ENCODE assay signal across 8 mouse cellular contexts in genomic region chr17:35484066-35484465, GRCm38 (mm10). TPM values are rescaled to one million over a fixed set of nuclear protein-coding genes. Genes with fewer than 3 reads are reported as not detected.
A peak's percentile ranks its signal among the peaks of the same experiment; 100 is the strongest.
DNase-seq lines count a peak whose midpoint lies in the region; ATAC-seq and TF ChIP-seq lines count a peak whose summit lies in the region.

No protein-coding gene starts in this region.

- peak; percentile 51 for DNase-seq in neural tube, embryonic 10.5 days (ENCODE audit: extremely low spot score, low spot score)
- DNase-seq in adrenal gland, postnatal 36 days, result peak; percentile 70 to 73
- peak; percentile 78 for DNase-seq in kidney, postnatal 0 days (ENCODE audit: low spot score)
- peak; percentile 29 to 47 for DNase-seq in lung, adult 18-20 months
- peak; percentile 63 for DNase-seq in right cerebral cortex, postnatal 14 days

- H3K9me3 ChIP-seq in neural tube, embryonic 15.5 days (replicated peaks), result no peaks in the 10 kb centered on the region
- no peaks in the 10 kb centered on the region for H3K9me3 ChIP-seq in kidney, postnatal 0 days (replicated peaks; ENCODE audit: low read length)

- no peak overlapping the region for H3K9ac ChIP-seq in neural tube, embryonic 15.5 days (replicated peaks)
- H3K9ac ChIP-seq in kidney, postnatal 0 days (ENCODE audit: low read depth, low read length), result no peak overlapping the region

- no peaks in the 10 kb centered on the region for H3K4me1 ChIP-seq in neural tube, embryonic 15.5 days
- no peaks in the 10 kb centered on the region for H3K4me1 ChIP-seq in kidney, postnatal 0 days (replicated peaks; ENCODE audit: insufficient read depth, low read length)

- H3K27ac ChIP-seq in neural tube, embryonic 15.5 days (replicated peaks), result no peak overlapping the region
- H3K27ac ChIP-seq in kidney, postnatal 0 days, result no peak overlapping the region

- no peaks in the 10 kb centered on the region for H3K27me3 ChIP-seq in neural tube, embryonic 15.5 days (replicated peaks)
- no peaks in the 10 kb centered on the region for H3K27me3 ChIP-seq in kidney, postnatal 0 days (ENCODE audit: insufficient read depth, low read length)

- TF ChIP-seq CTCF in kidney, postnatal 0 days (IDR thresholded peaks at IDR 0.05; ENCODE audit: low read depth), result peak; percentile 92

- H3K4me2 ChIP-seq in neural tube, embryonic 15.5 days, result no peak overlapping the region
- no peak overlapping the region for H3K4me2 ChIP-seq in kidney, postnatal 0 days (ENCODE audit: low read length)

- 4% methylated on average over 9 of the region's 9 CpGs for WGBS in neural tube, embryonic 15.5 days
- under 1% methylated on average over 9 of the region's 9 CpGs for WGBS in kidney, postnatal 0 days

- no peaks in the 10 kb centered on the region for H3K36me3 ChIP-seq in neural tube, embryonic 15.5 days
- H3K36me3 ChIP-seq in kidney, postnatal 0 days (ENCODE audit: insufficient read depth, low read length), result no peaks in the 10 kb centered on the region

- no peak overlapping the region for H3K4me3 ChIP-seq in neural tube, embryonic 15.5 days (replicated peaks)
- H3K4me3 ChIP-seq in kidney, postnatal 0 days (replicated peaks; ENCODE audit: low read depth, low read length), result no peak overlapping the region

- no peak for ATAC-seq in neural tube, embryonic 15.5 days (ENCODE audit: low FRiP score)
- peak; percentile 92 for ATAC-seq in erythroblast, adult 5-6 weeks (replicated peaks; ENCODE audit: low FRiP score, poor library complexity, severe bottlenecking)
- no peak for ATAC-seq in kidney, postnatal 0 days (replicated peaks; ENCODE audit: low FRiP score, low read depth)
- ATAC-seq in inflammation-experienced regulatory T-cells, adult 6 months, result no peak

RNA-seq across cellular contexts. Expression of gene H2-Q10, which starts 14.2 kb away (rescaled TPM):
- polyA plus RNA-seq in neural tube, embryonic 15.5 days (2015; fragmentation: Nextera tagmentation; extraction: Ambion mirVana), result 0.36 and 0.79 TPM in 2 replicates
- total RNA-seq in adrenal gland, postnatal 36 days (2021), result 1 to 10 TPM; 7.5 to 8.7 TPM
- total RNA-seq in erythroblast, adult 5-6 weeks (2015; ENCODE audit: low replicate concordance), result 0.84 and 8.3 TPM in 2 replicates
- 1.0 and 2.5 TPM in 2 replicates for total RNA-seq in erythroblast, adult 5-6 weeks (2017; ENCODE audit: low replicate concordance)
- polyA plus RNA-seq in kidney, postnatal 0 days (2015; fragmentation: Nextera tagmentation; extraction: Ambion mirVana), result 1.1 and 1.4 TPM in 2 replicates
- polyA plus RNA-seq in inflammation-experienced regulatory T-cells, adult 6 months (2017; shearing (Covaris generic)), result 10 to 100 TPM; 14.2 to 25.0 (median 24.2) TPM

RNA-seq across cellular contexts. Expression of gene Pou5f1, which starts 21.8 kb away (rescaled TPM):
- not detected in 2 replicates for polyA plus RNA-seq in neural tube, embryonic 15.5 days (2015; fragmentation: Nextera tagmentation; extraction: Ambion mirVana)
- total RNA-seq in adrenal gland, postnatal 36 days (2021), result under 1 TPM in 1 of 2 experiments, not detected in 1; 0.23 TPM
- 1.0 TPM in 1 of 2 replicates, not detected in the other for total RNA-seq in erythroblast, adult 5-6 weeks (2015; ENCODE audit: low replicate concordance)
- not detected in 2 replicates for total RNA-seq in erythroblast, adult 5-6 weeks (2017; ENCODE audit: low replicate concordance)
- polyA plus RNA-seq in kidney, postnatal 0 days (2015; fragmentation: Nextera tagmentation; extraction: Ambion mirVana), result not detected in 2 replicates
- under 1 TPM; 0.26 to 0.58 (median 0.32) TPM for polyA plus RNA-seq in inflammation-experienced regulatory T-cells, adult 6 months (2017; shearing (Covaris generic))

RNA-seq across cellular contexts. Expression of gene Tcf19, which starts 32.6 kb away (rescaled TPM):
- polyA plus RNA-seq in neural tube, embryonic 15.5 days (2015; fragmentation: Nextera tagmentation; extraction: Ambion mirVana), result 14.4 and 27.5 TPM in 2 replicates
- total RNA-seq in adrenal gland, postnatal 36 days (2021), result 10 to 100 TPM in 1 of 2 experiments, 1 to 10 TPM in 1; 8.3 to 10.0 TPM
- total RNA-seq in erythroblast, adult 5-6 weeks (2015; ENCODE audit: low replicate concordance), result 18.4 and 30.3 TPM in 2 replicates
- total RNA-seq in erythroblast, adult 5-6 weeks (2017; ENCODE audit: low replicate concordance), result 18.8 and 19.0 TPM in 2 replicates
- 35.5 and 44.5 TPM in 2 replicates for polyA plus RNA-seq in kidney, postnatal 0 days (2015; fragmentation: Nextera tagmentation; extraction: Ambion mirVana)
- 10 to 100 TPM; 16.6 to 68.4 (median 21.5) TPM for polyA plus RNA-seq in inflammation-experienced regulatory T-cells, adult 6 months (2017; shearing (Covaris generic))

RNA-seq across cellular contexts. Expression of gene Cchcr1, which starts 32.8 kb away (rescaled TPM):
- polyA plus RNA-seq in neural tube, embryonic 15.5 days (2015; fragmentation: Nextera tagmentation; extraction: Ambion mirVana), result 5.1 and 7.9 TPM in 2 replicates
- 1 to 10 TPM; 7.5 to 9.3 TPM for total RNA-seq in adrenal gland, postnatal 36 days (2021)
- 4.2 and 9.4 TPM in 2 replicates for total RNA-seq in erythroblast, adult 5-6 weeks (2015; ENCODE audit: low replicate concordance)
- 25.9 and 66.8 TPM in 2 replicates for total RNA-seq in erythroblast, adult 5-6 weeks (2017; ENCODE audit: low replicate concordance)
- polyA plus RNA-seq in kidney, postnatal 0 days (2015; fragmentation: Nextera tagmentation; extraction: Ambion mirVana), result 8.2 and 9.1 TPM in 2 replicates
- 1 to 10 TPM; 4.8 to 7.1 (median 6.0) TPM for polyA plus RNA-seq in inflammation-experienced regulatory T-cells, adult 6 months (2017; shearing (Covaris generic))

RNA-seq across cellular contexts. Expression of gene H2-Q7, which starts 45.1 kb away (rescaled TPM):
- 5.6 and 12.6 TPM in 2 replicates for polyA plus RNA-seq in neural tube, embryonic 15.5 days (2015; fragmentation: Nextera tagmentation; extraction: Ambion mirVana)
- 1 to 10 TPM; 3.8 to 7.4 TPM for total RNA-seq in adrenal gland, postnatal 36 days (2021)
- 15.3 and 26.3 TPM in 2 replicates for total RNA-seq in erythroblast, adult 5-6 weeks (2015; ENCODE audit: low replicate concordance)
- 0.77 and 7.4 TPM in 2 replicates for total RNA-seq in erythroblast, adult 5-6 weeks (2017; ENCODE audit: low replicate concordance)
- polyA plus RNA-seq in kidney, postnatal 0 days (2015; fragmentation: Nextera tagmentation; extraction: Ambion mirVana), result 15.4 and 15.6 TPM in 2 replicates
- 1,000 to 10,000 TPM in 2 of 3 experiments, 100 to 1,000 TPM in 1; 921 to 1,440 (median 1,337) TPM for polyA plus RNA-seq in inflammation-experienced regulatory T-cells, adult 6 months (2017; shearing (Covaris generic))
